Mouse (Mus musculus) lung, embryonic 15.5 days (tissue): ENCODE results near the gene Olfr98. TPM values are rescaled to one million over a fixed set of nuclear protein-coding genes. Genes with fewer than 3 reads are reported as not detected.
"Not testable (repeated sequence)": the region's sequence is repeated elsewhere in the genome, so short reads cannot be mapped to it uniquely, and the experiment has no call there.

Source experiments
- ATAC-seq: fragments of 200-750 bp; cut with Nextera tagmentation; 2 replicates; pipeline ENCODE4 v1.8.0; 2017; ENCODE audit warnings: moderate number of reproducible peaks, borderline replicate concordance; ENCODE audit not compliant: low FRiP score, low TSS enrichment; ENCODE audit errors: extremely low read depth
- H3K27ac ChIP-seq: fragments of 300-500 bp; sonication (generic); 2 replicates; pipeline ENCODE4 v1.5.1; 2015; ENCODE audit warnings: moderate library complexity, mild to moderate bottlenecking, inconsistent platforms
- H3K27me3 ChIP-seq: fragments of 300-500 bp; sonication (generic); 2 replicates; pipeline ENCODE4 v1.6.1; 2015; ENCODE audit warnings: inconsistent platforms
- H3K36me3 ChIP-seq: fragments of 300-500 bp; sonication (generic); 2 replicates; pipeline ENCODE4 v1.6.1; 2015; ENCODE audit warnings: inconsistent platforms
- H3K4me1 ChIP-seq: fragments of 300-500 bp; sonication (generic); 2 replicates; pipeline ENCODE4 v1.6.1; 2015; ENCODE audit warnings: inconsistent platforms
- H3K4me2 ChIP-seq: fragments of 300-500 bp; sonication (generic); 2 replicates; pipeline ENCODE4 v1.6.1; 2015; ENCODE audit warnings: inconsistent platforms, mild to moderate bottlenecking, moderate library complexity
- H3K4me3 ChIP-seq: fragments of 300-500 bp; sonication (generic); 2 replicates; pipeline ENCODE4 v1.5.1; 2015; ENCODE audit warnings: mild to moderate bottlenecking, inconsistent platforms
- H3K9ac ChIP-seq: fragments of 300-500 bp; sonication (generic); 2 replicates; pipeline ENCODE4 v1.6.1; 2015; ENCODE audit warnings: inconsistent platforms
- H3K9me3 ChIP-seq: fragments of 300-500 bp; sonication (generic); 2 replicates; pipeline ENCODE4 v1.6.1; 2016; ENCODE audit warnings: inconsistent platforms
- WGBS: fragments of 180-500 bp; shearing (Covaris S2); methylation state at CpG from one replicate; pipeline ENCODE4 v1.1.7; 2015; 5-methylcytosine and 5-hydroxymethylcytosine counted together
- polyA plus RNA-seq: library from polyadenylated mRNA; unstranded; fragments of >200 nt; fragmentation: Nextera tagmentation; extraction: Ambion mirVana; gene quantifications from 2 replicates; pipeline ENCODE4 v1.2.1, GENCODE M21; 2015

Olfr98 gene
- polyA plus RNA-seq, 1 experiment from 2014 or later: not detected

DNA sequence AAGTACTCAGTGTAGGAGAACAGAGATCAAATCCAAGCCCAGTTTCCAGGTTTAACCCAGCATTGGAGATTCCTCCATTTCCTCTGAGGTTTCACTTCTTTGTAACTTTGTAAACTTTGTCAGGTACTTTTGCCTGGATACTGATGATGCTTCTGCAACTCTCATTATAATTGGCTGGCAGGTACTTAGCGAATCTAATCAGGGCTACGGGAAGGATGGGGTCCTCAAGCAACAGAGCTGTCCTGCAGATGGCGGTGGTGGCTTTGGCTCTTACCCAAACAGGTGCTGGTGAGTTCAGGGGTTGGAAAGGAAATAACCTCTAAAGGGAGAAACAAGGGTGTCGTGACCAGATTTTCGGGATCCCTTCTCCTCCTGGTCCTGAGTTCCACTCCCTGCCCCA is 16.8 kb downstream of the Olfr98 start:
- no peak overlapping the region for H3K9ac ChIP-seq
- no peak for ATAC-seq
- H3K27me3 ChIP-seq: no peaks in the 10 kb centered on the region
- no peak overlapping the region for H3K27ac ChIP-seq
- H3K36me3 ChIP-seq: no peaks in the 10 kb centered on the region
- H3K4me2 ChIP-seq: no peak overlapping the region
- WGBS: 27% methylated on average over 5 of the region's 5 CpGs
- H3K4me3 ChIP-seq: no peak overlapping the region
- no peaks in the 10 kb centered on the region for H3K4me1 ChIP-seq
- H3K9me3 ChIP-seq: no peaks in the 10 kb centered on the region

DNA sequence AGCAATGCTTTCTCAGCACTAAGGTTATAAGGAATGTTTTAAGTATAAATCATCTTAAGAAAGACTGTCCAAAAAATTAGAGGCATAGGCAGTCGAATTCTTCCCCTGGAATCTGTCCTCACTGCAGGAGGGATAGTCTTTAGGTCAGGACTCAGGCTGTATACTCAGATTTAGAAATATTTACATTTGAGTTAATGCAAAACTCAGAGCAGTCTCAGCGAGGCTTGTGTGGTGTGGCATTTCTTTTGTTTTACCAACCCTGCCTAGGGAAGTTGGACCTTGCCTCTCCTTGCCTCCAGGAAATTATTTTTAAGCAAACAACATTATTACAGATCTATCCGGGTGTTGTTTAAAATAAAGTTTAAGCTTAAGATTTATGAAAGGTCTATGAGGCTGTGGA is 21.4 kb downstream of the Olfr98 start:
- no peak overlapping the region for H3K9ac ChIP-seq
- H3K4me3 ChIP-seq: no peak overlapping the region
- ATAC-seq: no peak
- WGBS: 22% methylated on average over 3 of the region's 3 CpGs
- no peaks in the 10 kb centered on the region for H3K9me3 ChIP-seq
- H3K4me2 ChIP-seq: no peak overlapping the region
- no peaks in the 10 kb centered on the region for H3K27me3 ChIP-seq
- no peaks in the 10 kb centered on the region for H3K4me1 ChIP-seq
- no peak overlapping the region for H3K27ac ChIP-seq
- H3K36me3 ChIP-seq: no peaks in the 10 kb centered on the region

- not testable (repeated sequence) for ATAC-seq, H3K9ac ChIP-seq, H3K36me3 ChIP-seq, H3K27me3 ChIP-seq, H3K4me1 ChIP-seq, H3K4me3 ChIP-seq, H3K27ac ChIP-seq, H3K4me2 ChIP-seq, H3K9me3 ChIP-seq
- 83% methylated on average over 2 of the region's 2 CpGs for WGBS
Measured at GRCm38 (mm10) chr17:37237230-37237629, 26.3 kb downstream of the Olfr98 start, which contains the start of gene Olfr97. Olfr97 (minus strand) TSS chr17:37237330.

DNA sequence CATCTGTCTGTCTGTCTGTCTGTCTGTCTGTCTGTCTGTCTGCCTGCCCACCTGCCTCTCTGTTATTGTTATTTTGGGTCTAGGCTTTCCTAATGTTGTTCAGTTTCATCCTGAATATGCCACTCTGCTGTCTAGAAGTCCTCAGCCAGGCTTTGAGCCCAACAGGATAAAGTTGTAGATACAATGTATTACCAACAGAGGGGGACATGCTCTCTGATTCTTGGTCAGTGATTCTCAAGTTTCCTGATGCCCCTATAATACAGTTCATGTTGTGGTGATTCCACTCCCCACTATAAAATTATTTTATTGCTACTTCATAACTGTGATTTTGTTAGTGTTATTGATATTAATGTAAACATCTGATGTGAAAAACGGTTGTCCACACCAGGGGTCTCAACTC is 41.7 kb downstream of the Olfr98 start:
- H3K27me3 ChIP-seq: no peaks in the 10 kb centered on the region
- H3K27ac ChIP-seq: no peak overlapping the region
- H3K9ac ChIP-seq: no peak overlapping the region
- no peak for ATAC-seq
- WGBS: 17% methylated on average over 1 of the region's 1 CpGs
- no peak overlapping the region for H3K4me2 ChIP-seq
- H3K9me3 ChIP-seq: no peaks in the 10 kb centered on the region
- H3K36me3 ChIP-seq: no peaks in the 10 kb centered on the region
- H3K4me3 ChIP-seq: no peak overlapping the region
- H3K4me1 ChIP-seq: no peaks in the 10 kb centered on the region

DNA sequence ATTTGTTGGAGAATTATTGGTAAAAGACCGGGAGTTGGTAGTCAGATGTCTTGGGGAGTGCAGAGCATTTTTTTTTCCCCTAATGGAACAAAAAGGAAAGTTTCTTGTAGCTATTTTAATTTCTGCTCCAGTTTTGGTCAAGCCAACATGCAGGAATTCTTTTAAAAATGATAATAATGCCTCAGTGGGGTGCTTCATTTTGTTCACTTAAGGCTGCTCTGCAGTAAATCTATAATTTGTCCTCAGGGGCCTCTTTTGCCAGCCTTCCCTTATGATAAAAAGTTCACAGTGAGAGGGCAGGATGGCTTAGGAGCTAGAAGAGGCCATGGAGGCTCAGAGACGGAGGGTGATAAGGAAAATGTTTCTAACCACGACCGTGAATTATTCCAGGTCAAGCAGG is 43.7 kb downstream of the Olfr98 start, which contains the start of gene Olfr96:
Gene Olfr96 (plus strand): TSS at position 301 of the 400 bp plus-strand sequence.
- H3K27me3 ChIP-seq: no peaks in the 10 kb centered on the region
- H3K36me3 ChIP-seq: no peaks in the 10 kb centered on the region
- WGBS: 50% methylated on average over 4 of the region's 4 CpGs
- no peak within 1 kb of the TSS for H3K4me2 ChIP-seq
- H3K9ac ChIP-seq: no peak within 1 kb of the TSS
- no peaks in the 10 kb centered on the region for H3K9me3 ChIP-seq
- H3K27ac ChIP-seq: no peak within 1 kb of the TSS
- no peaks in the 10 kb centered on the region for H3K4me1 ChIP-seq
- H3K4me3 ChIP-seq: no peak within 1 kb of the TSS
- ATAC-seq: no peak

DNA sequence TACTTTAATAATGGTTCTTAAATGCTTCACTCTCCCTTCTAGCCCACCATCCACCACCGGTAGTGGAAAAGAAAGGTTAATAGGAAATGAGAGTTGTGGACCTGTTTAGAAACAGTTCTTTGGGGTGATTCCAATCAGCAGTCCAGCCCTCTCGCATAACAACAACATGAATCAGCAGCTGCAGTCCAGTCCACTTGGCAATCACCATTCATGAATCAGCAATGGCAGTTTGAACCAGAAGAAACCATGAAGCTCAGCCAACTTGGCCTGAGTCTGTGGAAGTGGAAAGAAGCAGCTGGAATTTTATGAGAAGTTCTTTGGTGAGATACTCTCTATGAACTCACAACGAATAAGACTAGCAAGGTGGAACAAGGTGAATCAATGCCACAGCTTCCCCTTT is 45.1 kb downstream of the Olfr98 start:
- 73% methylated on average over 3 of the region's 3 CpGs for WGBS
- H3K27me3 ChIP-seq: no peaks in the 10 kb centered on the region
- no peaks in the 10 kb centered on the region for H3K36me3 ChIP-seq
- H3K27ac ChIP-seq: no peak overlapping the region
- H3K4me3 ChIP-seq: no peak overlapping the region
- no peak for ATAC-seq
- H3K9me3 ChIP-seq: no peaks in the 10 kb centered on the region
- H3K4me2 ChIP-seq: no peak overlapping the region
- no peaks in the 10 kb centered on the region for H3K4me1 ChIP-seq
- H3K9ac ChIP-seq: no peak overlapping the region

DNA sequence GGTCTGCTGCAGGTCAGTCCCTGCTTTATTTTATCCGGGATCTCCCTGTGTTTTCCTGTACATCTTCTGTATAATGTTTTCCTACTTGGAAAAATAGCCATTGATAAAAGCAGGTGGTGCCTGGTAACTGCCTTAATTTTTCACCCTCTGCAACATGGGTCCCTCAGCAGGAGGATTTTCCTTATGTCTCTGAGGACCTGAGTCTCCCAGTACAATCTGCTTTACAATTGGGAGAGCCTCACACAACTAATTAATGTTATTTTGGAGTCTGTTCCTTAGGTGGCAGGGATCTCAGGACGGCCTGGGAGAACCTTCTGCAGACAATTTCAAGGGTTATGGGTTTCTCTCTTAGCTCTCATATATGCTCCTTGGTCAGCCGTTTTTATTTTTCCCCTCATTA is 50.5 kb downstream of the Olfr98 start, which contains the start of gene Olfr95:
Gene Olfr95 (minus strand): TSS at position 101 of the 400 bp plus-strand sequence.
- Histone ChIP-seq H3K4me3 (no peak within 1 kb of the TSS), H3K4me2 (no peak within 1 kb of the TSS), H3K27ac (no peak within 1 kb of the TSS), H3K27me3 (peaks cover 19% of the 10 kb centered on the region), H3K9ac (no peak within 1 kb of the TSS), H3K9me3 (no peaks in the 10 kb centered on the region), H3K4me1 (no peaks in the 10 kb centered on the region), H3K36me3 (no peaks in the 10 kb centered on the region)
- WGBS: 60% methylated on average over 3 of the region's 3 CpGs
- no peak for ATAC-seq

Other genes with a start within 250 kb of the Olfr98 start
- gene Mog, start 240.4 kb downstream of the Olfr98 start, polyA plus RNA-seq: 0.14 TPM in 1 of 2 replicates, not detected in the other
- 9.4 and 9.7 TPM in 2 replicates for gene Gabbr1, start 217.8 kb downstream of the Olfr98 start, polyA plus RNA-seq
- gene Olfr90, start 175.2 kb downstream of the Olfr98 start, polyA plus RNA-seq: not detected in 2 replicates
- not detected in 2 replicates for gene Olfr91, start 165.5 kb downstream of the Olfr98 start, polyA plus RNA-seq
- gene Olfr92, start 143.7 kb downstream of the Olfr98 start, polyA plus RNA-seq: not detected in 2 replicates
- not detected in 2 replicates for gene Olfr93, start 102.3 kb downstream of the Olfr98 start, polyA plus RNA-seq
- gene Ubd, start 69.9 kb downstream of the Olfr98 start, polyA plus RNA-seq: 0.86 TPM in 1 of 2 replicates, not detected in the other
- not detected in 2 replicates for gene Olfr94, start 62.8 kb downstream of the Olfr98 start, polyA plus RNA-seq
- not detected in 2 replicates for gene Olfr95, start 50.6 kb downstream of the Olfr98 start, polyA plus RNA-seq
- gene Olfr96, start 43.6 kb downstream of the Olfr98 start, polyA plus RNA-seq: not detected in 2 replicates
- gene Olfr97, start 26.4 kb downstream of the Olfr98 start, polyA plus RNA-seq: not detected in 2 replicates
- 2.2 and 3.0 TPM in 2 replicates for gene H2-M3, start 6.5 kb upstream of the Olfr98 start, polyA plus RNA-seq
- not detected in 2 replicates for gene Olfr99, start 19.7 kb upstream of the Olfr98 start, polyA plus RNA-seq
- not detected in 2 replicates for gene Olfr101, start 40.6 kb upstream of the Olfr98 start, polyA plus RNA-seq
- gene Olfr102, start 53.3 kb upstream of the Olfr98 start, polyA plus RNA-seq: not detected in 2 replicates
- not detected in 2 replicates for gene Olfr103, start 75.9 kb upstream of the Olfr98 start, polyA plus RNA-seq
- not detected in 2 replicates for gene Olfr104-ps, start 95.8 kb upstream of the Olfr98 start, polyA plus RNA-seq
- not detected in 2 replicates for gene Olfr105-ps, start 115.3 kb upstream of the Olfr98 start, polyA plus RNA-seq
- gene Olfr106-ps, start 126.6 kb upstream of the Olfr98 start, polyA plus RNA-seq: not detected in 2 replicates
- not detected in 2 replicates for gene Olfr107, start 135.5 kb upstream of the Olfr98 start, polyA plus RNA-seq
- gene Olfr108, start 181.7 kb upstream of the Olfr98 start, polyA plus RNA-seq: not detected in 2 replicates
- gene Olfr109, start 195.2 kb upstream of the Olfr98 start, polyA plus RNA-seq: not detected in 2 replicates
- 0.11 TPM in 1 of 2 replicates, not detected in the other for gene H2-M2, start 219.8 kb upstream of the Olfr98 start, polyA plus RNA-seq
- not detected in 2 replicates for gene Olfr110, start 228.7 kb upstream of the Olfr98 start, polyA plus RNA-seq
- not detected in 2 replicates for gene Olfr111, start 244.3 kb upstream of the Olfr98 start, polyA plus RNA-seq